Mouse (Mus musculus) large intestine, adult 2 months (tissue): ENCODE measurements around the gene Hdx. TPM values are rescaled to one million over a fixed set of nuclear protein-coding genes. Genes with fewer than 3 reads are reported as not detected.

Source experiments
- DNase-seq: peaks from one replicate; pipeline ENCODE4 v3.0.0-alpha.2; 2012; ENCODE audit warnings: low read depth, low spot score
- WGBS: fragments of 180-500 bp; shearing (Covaris S2); methylation state at CpG from one replicate; pipeline ENCODE4 v1.1.7; 2018; 5-methylcytosine and 5-hydroxymethylcytosine counted together
- polyA plus RNA-seq: library from polyadenylated mRNA; depleted of rRNA; stranded (reverse); fragments of >200 nt; gene quantifications from 2 replicates; pipeline ENCODE4 v1.2.3, GENCODE M21; 2012; rRNA removed

Hdx gene
- 0.02 and 0.07 TPM in 2 replicates for polyA plus RNA-seq

DNA sequence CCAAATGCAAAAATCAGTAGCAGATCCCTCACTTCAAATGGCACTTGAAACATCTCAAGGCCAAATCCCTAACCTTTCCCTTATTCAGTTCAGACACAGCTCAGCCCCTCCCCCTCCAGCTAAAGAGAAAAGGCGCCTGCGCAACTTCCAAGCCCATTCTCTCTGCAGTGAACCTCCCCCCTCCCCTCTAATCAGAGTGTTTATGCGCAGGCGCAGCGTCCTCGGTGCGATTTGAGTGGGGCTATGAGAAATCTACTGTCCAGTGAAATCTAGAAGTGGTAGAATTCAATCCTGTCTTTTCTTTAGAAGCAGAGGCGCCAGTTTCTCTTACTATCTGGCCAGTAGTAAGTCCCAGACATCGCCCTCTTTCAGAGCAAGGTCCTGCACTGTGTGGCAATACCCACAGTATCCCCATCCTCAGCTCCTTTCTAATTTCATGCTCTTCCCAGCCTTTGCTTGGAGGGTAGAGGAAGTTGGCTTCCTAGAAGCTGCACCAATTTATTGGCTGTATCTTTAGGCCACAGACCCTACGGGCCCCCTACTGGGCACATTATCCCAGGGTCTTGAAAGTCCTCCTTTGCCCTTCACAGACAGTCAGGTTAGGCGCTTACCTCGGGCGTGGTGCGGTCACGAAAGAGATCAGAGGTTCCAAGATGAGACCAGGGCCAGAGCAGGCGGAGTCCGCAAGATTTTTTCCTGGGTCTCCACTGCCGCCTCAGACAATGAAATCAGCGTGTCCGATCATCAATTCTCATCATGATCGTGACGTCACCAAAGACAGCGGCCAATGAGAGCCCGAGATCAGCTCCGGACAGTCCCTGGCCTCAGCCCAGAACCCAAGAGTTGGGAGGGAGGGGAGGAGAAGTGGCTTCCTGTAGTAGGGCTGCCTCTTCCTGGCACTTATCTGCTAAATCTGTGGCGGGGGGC is at the start of gene Hdx:
Gene Hdx (minus strand): TSS at position 724 of the 927 bp plus-strand sequence.
- WGBS: 21% methylated on average over 26 of the region's 26 CpGs

DNA sequence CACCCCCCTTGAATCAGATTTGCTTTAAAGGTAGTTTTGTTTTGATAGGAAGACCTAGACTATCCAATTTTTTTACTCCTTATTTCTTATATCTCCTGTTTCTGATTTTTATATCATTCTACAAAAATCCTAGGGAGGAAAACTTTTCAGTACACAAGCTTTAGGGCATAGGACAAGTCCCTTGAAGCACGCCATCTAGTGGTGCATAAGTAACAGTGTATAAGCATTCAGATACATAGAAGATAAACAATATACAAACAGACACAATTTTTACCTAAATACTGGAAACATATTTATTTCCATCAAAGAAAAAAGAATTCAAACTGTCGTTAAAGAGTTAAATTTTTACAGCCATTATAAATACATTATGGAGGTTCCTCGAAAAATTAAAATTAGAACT is 11.2 kb downstream of the Hdx start:
- WGBS: 45% methylated on average over 3 of the region's 3 CpGs
- no peak for DNase-seq

More for the DNA sequence above, at the start of gene Hdx:
- DNase-seq: no peak

DNA sequence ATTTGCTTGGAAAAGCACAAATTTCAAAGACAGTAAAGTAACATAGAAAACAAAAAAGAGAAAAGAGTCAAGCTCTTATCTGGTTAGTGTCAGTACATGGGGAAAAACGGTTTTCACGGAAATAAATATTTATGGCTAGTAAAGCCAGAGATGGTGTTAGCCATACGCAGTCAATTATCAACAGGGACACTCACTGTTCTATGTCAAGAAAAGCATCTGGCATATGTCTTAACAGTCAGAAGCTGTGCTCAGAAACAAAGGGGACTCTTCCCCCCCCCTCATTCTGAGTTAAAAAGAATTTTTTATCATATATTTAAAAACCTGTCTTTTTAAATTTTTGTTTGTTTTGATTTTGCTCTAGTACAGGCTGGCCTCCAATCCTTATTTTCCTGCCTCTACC is 25.2 kb downstream of the Hdx start:
- WGBS: 72% methylated on average over 3 of the region's 3 CpGs
- DNase-seq: no peak

DNA sequence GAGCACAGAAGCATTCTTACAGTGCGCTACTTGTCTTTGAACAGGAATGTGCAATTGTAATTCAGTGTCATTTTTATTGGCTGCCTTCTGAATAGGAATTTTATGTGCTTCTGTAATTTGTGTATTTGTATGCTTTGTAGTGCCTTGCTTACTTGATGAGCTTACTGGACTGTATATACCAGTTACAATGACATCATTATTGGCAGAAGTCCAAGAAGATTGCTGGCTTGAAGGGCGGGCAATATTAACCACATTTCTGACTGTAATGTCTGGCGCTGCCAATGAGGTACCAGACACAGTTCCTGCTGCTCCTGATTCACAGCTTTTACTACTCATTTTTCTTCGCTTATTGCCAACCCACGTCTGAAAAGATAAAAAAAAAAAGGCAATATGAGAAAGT is 36.5 kb downstream of the Hdx start:
- 32% methylated on average over 5 of the region's 5 CpGs for WGBS
- no peak for DNase-seq

DNA sequence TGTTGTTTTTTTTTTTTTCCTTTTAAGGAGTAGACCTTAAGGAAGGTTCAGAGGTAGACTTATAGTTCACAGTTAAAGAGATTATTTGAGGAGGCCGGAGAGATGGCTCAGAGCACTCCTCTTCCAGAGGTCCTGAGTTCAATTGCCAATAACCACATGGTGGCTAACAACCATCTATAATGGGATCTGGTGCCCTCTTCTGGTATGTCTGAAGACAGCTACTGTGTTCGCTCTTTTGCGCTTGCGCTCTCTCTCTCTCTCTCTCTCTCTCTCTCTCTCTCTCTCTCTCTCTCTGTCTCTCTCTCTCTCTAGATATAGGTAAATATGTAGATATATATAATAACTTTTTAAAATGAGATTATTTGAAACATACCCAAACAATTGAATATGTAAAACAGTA is 38.2 kb downstream of the Hdx start:
- 89% methylated on average over 4 of the region's 4 CpGs for WGBS
- DNase-seq: no peak

DNA sequence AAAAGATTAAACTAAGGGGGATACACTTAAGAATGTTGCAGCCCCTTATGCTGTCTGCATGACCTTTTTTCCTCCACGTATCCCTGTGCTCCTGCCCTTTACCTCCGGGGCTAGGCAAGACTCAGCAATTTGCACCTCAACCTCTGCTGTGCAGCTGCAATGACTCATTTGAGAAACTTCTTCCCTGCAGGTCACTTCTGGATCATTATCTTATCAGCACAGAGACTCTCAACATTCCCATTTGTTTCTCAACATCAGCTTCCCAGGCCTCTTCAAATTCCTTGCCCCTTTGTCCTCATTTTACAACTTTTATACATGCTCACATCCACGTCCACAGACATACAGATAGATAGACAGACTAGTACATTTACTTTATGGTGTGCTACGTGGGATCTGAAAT is 51.9 kb downstream of the Hdx start:
- DNase-seq: no peak
- 65% methylated on average over 4 of the region's 4 CpGs for WGBS

DNA sequence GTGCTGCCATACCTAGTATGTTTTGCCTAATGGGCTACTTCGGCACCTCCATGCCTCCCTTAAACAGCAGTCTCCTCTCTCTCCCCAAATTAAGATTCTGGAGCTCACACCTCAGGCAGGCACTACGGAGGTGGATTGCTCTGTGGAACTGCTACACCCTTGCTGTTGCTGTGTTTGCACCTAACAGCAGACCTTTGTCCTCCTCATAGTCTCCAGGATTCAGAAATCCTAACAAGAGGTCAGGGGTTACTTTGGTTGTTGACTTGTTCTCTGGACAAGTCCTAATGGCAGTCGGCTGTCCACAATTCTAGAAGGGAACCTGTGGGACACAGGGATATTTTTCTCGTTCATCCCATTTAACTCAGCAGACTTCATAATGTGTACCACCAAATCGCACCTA is 56.3 kb downstream of the Hdx start:
- DNase-seq: no peak
- WGBS: 72% methylated on average over 5 of the region's 5 CpGs

DNA sequence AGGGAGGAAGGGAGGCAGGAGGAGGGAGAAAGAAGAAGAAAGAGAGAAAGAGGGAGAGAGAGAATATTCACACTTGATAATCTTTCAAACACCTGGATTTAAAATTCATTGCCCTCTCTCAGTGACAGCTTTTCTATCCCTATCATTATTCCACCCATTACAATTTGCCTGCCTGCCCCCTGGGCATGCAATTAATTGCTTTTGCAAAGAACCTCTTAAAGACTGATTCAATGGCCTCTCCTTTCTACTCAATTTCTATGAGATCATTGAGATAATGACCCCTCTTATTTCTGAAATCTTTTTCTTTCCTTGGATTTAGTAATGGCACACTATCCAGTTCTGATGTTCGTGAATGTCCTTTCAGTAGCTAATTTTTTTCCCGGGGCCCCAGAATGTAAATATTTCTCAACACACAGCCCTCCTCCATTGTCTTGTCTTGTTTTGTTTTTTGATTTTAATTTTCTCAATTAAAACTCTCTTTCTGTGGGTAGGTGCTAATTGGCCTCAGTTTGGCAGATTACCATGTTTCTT is 99.2 kb downstream of the Hdx start:
- WGBS: 78% methylated on average over 2 of the region's 2 CpGs

DNA sequence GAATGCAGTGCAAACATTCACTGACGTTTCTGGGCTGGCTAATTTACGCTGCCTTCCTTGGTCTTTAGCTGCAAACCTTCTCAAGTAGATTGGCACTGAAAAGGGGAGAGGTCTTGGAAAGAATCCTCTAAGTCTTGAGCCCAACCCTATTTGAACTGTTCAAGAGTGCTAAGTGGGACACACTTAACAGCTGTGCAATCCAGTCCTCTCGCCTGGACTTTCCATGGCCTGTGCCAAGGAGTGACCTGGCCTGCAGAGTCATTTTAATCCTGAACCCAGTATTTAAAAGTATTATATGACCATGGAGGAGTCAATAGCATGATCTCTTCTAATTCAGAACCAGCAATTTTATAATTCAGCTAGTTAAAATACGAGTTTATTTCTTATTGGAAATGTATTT is 109.3 kb downstream of the Hdx start:
- 44% methylated on average over 4 of the region's 4 CpGs for WGBS
- no peak for DNase-seq

More for the DNA sequence above, 99.2 kb downstream of the Hdx start:
- no peak for DNase-seq

DNA sequence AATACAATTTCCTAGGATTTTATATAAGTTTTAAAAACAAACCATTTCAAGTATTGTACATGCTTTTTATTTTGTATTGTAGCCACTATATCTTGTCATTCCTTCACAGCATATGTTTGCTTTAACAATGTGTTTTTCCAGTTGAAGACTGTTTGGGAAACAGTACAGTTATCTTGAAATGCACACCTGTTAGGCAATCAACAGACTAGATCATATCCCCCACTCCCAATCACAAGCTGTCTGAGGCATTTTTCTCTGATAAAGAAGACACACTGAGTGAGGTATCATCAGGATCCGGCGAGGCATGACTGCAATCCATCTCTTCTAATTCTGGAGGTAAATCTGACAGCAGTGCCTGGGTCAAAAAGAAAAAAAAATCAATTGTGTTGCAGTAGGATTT is 119.8 kb downstream of the Hdx start:
- no peak for DNase-seq
- 86% methylated on average over 2 of the region's 2 CpGs for WGBS

DNA sequence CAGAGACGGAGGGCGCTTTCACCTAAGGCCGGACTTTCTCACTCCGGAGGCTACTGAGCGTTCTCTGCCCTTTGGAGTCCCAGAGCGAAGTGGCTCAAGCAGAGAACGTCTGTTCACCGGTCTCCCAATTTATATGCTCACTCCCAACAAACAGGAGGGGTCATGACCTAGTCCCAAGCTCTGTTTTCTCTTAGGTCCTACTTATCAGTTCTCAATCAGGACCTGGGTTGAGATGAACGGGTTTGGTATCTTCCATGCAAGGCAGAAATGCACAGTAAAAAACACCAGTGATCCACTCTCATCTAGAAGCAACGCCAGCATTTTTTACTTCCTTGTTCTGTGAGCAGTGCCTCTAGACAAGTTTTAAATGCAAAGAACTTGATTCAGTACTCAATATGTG is 159.0 kb downstream of the Hdx start, which contains the start of gene Rps6ka6:
Gene Rps6ka6 (minus strand): TSS at position 101 of the 400 bp plus-strand sequence.
- WGBS: 53% methylated on average over 10 of the region's 10 CpGs
- DNase-seq: no peak

Other genes starting within 250 kb of the Hdx start
- gene Rps6ka6, start 159.1 kb downstream of the Hdx start, polyA plus RNA-seq: 0.25 and 0.36 TPM in 2 replicates
- not detected in 2 replicates for gene Gm45194, start 194.3 kb upstream of the Hdx start, polyA plus RNA-seq